Mouse (Mus musculus) heart, embryonic 12.5 days (tissue): Measurements from ENCODE around the gene Lif. TPM values are rescaled to one million over a fixed set of nuclear protein-coding genes. Genes with fewer than 3 reads are reported as not detected.
A peak's percentile ranks its signal among the peaks of the same experiment; 100 is the strongest.

Experiments used
- ATAC-seq: fragments of 200-750 bp; cut with Nextera tagmentation; 2 replicates; pipeline ENCODE4 v1.8.0; 2017; ENCODE audit warnings: moderate TSS enrichment, moderate library complexity; ENCODE audit not compliant: insufficient number of reproducible peaks, low FRiP score
- H3K27ac ChIP-seq: fragments of 300-500 bp; sonication (generic); 2 replicates; pipeline ENCODE4 v1.5.1; 2016; ENCODE audit warnings: mild to moderate bottlenecking, moderate library complexity; ENCODE audit not compliant: poor library complexity, severe bottlenecking
- H3K27me3 ChIP-seq: fragments of 300-500 bp; sonication (generic); replicated peaks from 2 replicates; pipeline ENCODE4 v1.6.1; 2016; ENCODE audit warnings: mild to moderate bottlenecking, moderate library complexity
- H3K36me3 ChIP-seq: fragments of 300-500 bp; sonication (generic); 2 replicates; pipeline ENCODE4 v1.6.1; 2016; ENCODE audit warnings: mild to moderate bottlenecking, moderate library complexity
- H3K4me1 ChIP-seq: fragments of 300-500 bp; sonication (generic); replicated peaks from 2 replicates; pipeline ENCODE4 v1.6.1; 2016; ENCODE audit warnings: mild to moderate bottlenecking
- H3K4me2 ChIP-seq: fragments of 300-500 bp; sonication (generic); 2 replicates; pipeline ENCODE4 v1.6.1; 2016; ENCODE audit warnings: mild to moderate bottlenecking, moderate library complexity
- H3K4me3 ChIP-seq: fragments of 300-500 bp; sonication (generic); 2 replicates; pipeline ENCODE4 v1.5.1; 2016; ENCODE audit warnings: mild to moderate bottlenecking
- H3K9ac ChIP-seq: fragments of 300-500 bp; sonication (generic); 2 replicates; pipeline ENCODE4 v1.6.1; 2016; ENCODE audit warnings: mild to moderate bottlenecking, moderate library complexity
- H3K9me3 ChIP-seq: fragments of 300-500 bp; sonication (generic); replicated peaks from 2 replicates; pipeline ENCODE4 v1.6.1; 2016; ENCODE audit warnings: mild to moderate bottlenecking, moderate library complexity
- WGBS: fragments of 180-500 bp; shearing (Covaris S2); methylation state at CpG from one replicate; pipeline ENCODE4 v1.1.7; 2016; 5-methylcytosine and 5-hydroxymethylcytosine counted together
- polyA plus RNA-seq: library from polyadenylated mRNA; unstranded; fragments of >200 nt; fragmentation: Nextera tagmentation; extraction: Ambion mirVana; gene quantifications from 2 replicates; pipeline ENCODE4 v1.2.1, GENCODE M21; 2016

Lif gene
- polyA plus RNA-seq, 1 experiment from 2014 or later = 0.63 TPM

DNA sequence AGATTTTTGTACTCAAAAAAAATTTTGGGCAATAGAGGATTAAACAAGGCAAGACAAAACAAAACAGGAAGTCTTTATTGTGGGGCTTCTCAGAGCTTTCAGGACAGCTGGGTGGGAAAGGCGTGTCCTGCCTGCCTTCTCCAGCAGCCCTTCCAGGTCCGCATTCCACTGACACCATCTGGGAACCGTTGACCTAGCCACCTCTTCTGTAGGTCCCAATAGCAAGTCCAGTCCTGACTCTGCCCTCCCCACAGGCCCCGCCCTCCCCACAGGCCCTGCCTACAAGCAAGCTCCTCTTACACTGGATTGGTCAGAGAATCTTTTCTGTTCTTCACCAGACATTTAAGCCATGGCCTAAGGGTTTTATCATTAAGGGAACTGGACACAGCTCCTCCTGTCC, 26.3 kb downstream of the Lif start:
- 20% methylated on average over 4 of the region's 4 CpGs for WGBS
- H3K4me3 ChIP-seq = no peak overlapping the region
- peaks cover 14% of the 10 kb centered on the region for H3K4me1 ChIP-seq
- no peak overlapping the region for H3K27ac ChIP-seq
- no peaks in the 10 kb centered on the region for H3K9me3 ChIP-seq
- no peak overlapping the region for H3K4me2 ChIP-seq
- 0 out of 2 replicates have a peak, but pooled peaks cover 4% of the 10 kb centered on the region for H3K27me3 ChIP-seq
- H3K36me3 ChIP-seq = no peaks in the 10 kb centered on the region
- peak; percentile 49; the same call in 1 of the 2 replicates for ATAC-seq
- H3K9ac ChIP-seq = no peak overlapping the region

DNA sequence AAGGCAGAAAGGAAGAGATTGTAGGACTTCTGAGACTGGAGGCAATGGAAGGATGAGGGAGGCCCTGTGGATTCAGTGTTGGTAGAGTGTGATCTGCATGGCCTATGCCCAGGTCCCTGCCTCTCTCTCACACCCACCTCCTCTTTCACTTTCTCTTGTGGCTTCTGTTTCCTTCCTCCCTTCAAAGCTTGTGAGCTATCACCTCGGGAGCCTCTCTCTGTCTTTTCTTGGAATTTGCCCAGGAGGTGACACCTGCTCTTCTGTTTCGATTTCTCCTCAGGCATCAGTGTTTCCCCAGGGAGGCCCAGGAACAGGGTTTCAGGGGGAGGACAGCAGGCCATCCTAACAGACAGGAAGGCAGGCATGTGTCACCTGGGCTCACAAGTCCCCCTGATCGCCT, 31.9 kb downstream of the Lif start:
- H3K27me3 ChIP-seq = peaks cover 12% of the 10 kb centered on the region; the same call in 1 of the 2 replicates
- no peak overlapping the region for H3K4me2 ChIP-seq
- H3K9ac ChIP-seq = no peak overlapping the region
- H3K27ac ChIP-seq = no peak overlapping the region
- H3K36me3 ChIP-seq = no peaks in the 10 kb centered on the region
- ATAC-seq = no peak
- 50% methylated on average over 3 of the region's 3 CpGs for WGBS
- no peak overlapping the region for H3K4me3 ChIP-seq
- H3K9me3 ChIP-seq = no peaks in the 10 kb centered on the region
- peaks cover 26% of the 10 kb centered on the region for H3K4me1 ChIP-seq

DNA sequence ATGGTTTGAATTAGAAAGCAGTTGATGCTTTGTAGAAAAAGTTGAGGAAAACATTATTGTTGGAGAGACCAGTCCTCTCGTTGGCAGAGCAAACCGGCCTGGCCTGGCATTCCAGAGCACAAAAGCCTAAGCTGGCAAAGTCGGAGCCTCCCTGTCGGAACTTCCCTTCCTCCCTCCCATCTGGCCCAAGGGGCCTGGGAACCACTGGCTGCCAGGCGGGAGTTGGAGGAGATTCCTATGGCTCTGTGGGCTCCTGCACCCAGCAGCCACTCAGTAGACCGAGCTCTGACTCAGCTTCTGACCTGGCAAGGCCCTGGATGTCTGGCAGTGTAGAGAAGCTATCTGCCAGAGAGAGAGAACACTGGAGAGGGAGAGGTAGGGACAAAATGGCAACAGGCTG, 34.3 kb downstream of the Lif start:
- H3K27me3 ChIP-seq = peaks cover 12% of the 10 kb centered on the region; the same call in 1 of the 2 replicates
- no peak for ATAC-seq
- peaks cover 41% of the 10 kb centered on the region for H3K4me1 ChIP-seq
- H3K4me2 ChIP-seq = no peak overlapping the region
- no peak overlapping the region for H3K27ac ChIP-seq
- H3K9me3 ChIP-seq = no peaks in the 10 kb centered on the region
- H3K4me3 ChIP-seq = no peak overlapping the region
- H3K9ac ChIP-seq = no peak overlapping the region
- H3K36me3 ChIP-seq = no peaks in the 10 kb centered on the region
- WGBS = 72% methylated on average over 6 of the region's 6 CpGs

DNA sequence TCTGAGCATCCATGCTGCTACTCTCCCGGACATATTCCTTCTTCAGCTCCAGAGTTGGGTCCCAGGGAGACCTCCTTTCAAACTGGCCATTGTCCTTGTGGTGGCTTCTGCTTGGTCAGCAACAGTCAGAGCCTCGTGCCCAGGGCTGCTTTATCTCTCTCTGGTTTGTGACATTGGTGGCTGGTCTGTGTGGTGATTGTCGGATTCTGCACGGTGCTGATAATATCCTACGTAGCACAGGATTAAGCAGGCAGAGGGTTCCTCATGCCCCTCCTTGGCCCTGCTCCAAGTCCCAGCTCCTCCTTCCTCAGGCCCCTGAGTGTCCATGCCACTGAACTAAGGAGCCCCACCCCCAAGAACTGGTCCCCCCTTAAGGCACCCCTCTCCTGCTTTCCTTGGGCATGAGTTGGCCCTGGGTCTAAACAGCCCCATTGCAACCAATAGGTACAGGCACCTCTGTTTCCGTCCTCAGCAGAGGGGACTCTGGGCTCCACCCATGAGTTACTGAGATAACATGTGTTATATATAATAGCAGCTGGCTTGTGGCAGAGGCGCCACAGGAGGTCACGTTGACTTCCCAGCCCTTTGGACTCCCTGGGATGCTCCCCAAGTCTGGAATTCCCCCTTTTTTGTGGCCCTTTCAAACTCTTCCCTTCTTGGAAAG, 35.0 kb downstream of the Lif start:
- no peak overlapping the region for H3K9ac ChIP-seq
- no peak for ATAC-seq
- H3K36me3 ChIP-seq = no peaks in the 10 kb centered on the region
- H3K4me1 ChIP-seq = peaks cover 48% of the 10 kb centered on the region
- no peak overlapping the region for H3K4me2 ChIP-seq
- WGBS = 20% methylated on average over 8 of the region's 8 CpGs
- no peak overlapping the region for H3K4me3 ChIP-seq
- H3K9me3 ChIP-seq = no peaks in the 10 kb centered on the region
- H3K27me3 ChIP-seq = peaks cover 12% of the 10 kb centered on the region; the same call in 1 of the 2 replicates
- no peak overlapping the region for H3K27ac ChIP-seq

DNA sequence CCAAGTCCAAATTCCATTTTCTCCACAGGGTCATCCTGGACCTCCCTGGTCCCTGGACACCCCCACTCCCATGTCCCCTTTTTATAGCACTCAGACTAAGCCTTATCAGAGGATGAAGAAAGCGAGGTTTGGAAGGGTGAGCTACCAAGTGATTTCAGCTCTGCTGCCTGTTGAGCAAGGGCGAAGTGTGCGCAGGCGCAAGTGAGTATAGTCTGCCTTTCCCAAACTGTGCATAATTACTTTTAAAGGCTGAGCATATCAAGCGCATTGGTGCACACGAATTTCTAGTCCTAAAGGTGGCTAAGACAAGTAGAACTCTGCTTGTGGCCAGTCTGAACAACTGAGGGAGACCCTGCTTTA, 35.5 kb downstream of the Lif start:
- Histone ChIP-seq H3K9me3 (no peaks in the 10 kb centered on the region), H3K9ac (no peak overlapping the region), H3K27ac (no peak overlapping the region), H3K4me1 (peaks cover 53% of the 10 kb centered on the region), H3K4me3 (no peak overlapping the region), H3K4me2 (no peak overlapping the region), H3K36me3 (no peaks in the 10 kb centered on the region), H3K27me3 (peaks cover 10% of the 10 kb centered on the region; the same call in 1 of the 2 replicates)
- WGBS = 78% methylated on average over 6 of the region's 6 CpGs
- ATAC-seq = no peak

DNA sequence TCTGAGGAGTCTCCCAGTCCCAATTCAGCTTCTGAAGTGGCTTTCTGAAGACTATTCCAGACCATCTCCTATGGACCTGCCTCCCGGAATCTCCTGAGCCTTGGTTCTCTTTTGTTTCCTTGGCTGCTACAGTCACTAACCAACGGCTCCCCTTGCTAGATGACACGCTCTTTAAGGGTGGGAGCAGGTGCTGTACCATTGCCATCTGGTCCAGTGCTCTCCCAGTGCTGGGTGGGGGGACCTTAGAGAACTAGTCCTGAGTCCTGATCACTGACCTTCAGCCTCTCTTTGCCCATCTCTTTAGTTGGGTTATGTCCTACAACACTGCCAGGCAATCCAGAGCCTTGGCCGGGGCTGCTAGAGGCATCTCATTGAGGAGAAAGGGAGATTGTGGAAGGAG, 36.1 kb downstream of the Lif start:
- H3K9ac ChIP-seq = no peak overlapping the region
- ATAC-seq = no peak
- 87% methylated on average over 4 of the region's 4 CpGs for WGBS
- no peak overlapping the region for H3K4me3 ChIP-seq
- H3K4me2 ChIP-seq = no peak overlapping the region
- H3K27me3 ChIP-seq = peaks cover 8% of the 10 kb centered on the region; the same call in 1 of the 2 replicates
- H3K4me1 ChIP-seq = peaks cover 56% of the 10 kb centered on the region
- H3K27ac ChIP-seq = no peak overlapping the region
- no peaks in the 10 kb centered on the region for H3K9me3 ChIP-seq
- no peaks in the 10 kb centered on the region for H3K36me3 ChIP-seq

DNA sequence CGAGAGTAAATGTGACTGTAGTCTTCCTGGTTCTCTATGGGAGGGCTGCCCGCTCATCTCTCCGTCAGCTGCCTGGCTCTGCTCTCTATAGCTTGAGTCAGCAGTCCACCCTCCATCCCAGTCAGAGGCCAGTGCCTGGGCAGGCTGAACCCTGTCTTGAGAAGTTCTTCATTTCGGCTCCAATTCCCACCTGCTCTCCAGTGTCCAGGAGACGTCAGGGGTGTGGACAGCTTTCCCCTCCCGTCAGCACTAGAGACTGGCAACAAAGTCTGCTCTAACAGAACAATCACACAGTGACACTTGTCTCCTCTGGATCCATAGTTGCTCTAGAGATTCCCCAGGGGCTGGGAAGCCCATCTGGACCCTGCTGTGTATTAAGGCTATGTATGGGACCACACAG, 36.7 kb downstream of the Lif start:
- Histone ChIP-seq H3K4me1 (peaks cover 62% of the 10 kb centered on the region), H3K4me2 (no peak overlapping the region), H3K9me3 (no peaks in the 10 kb centered on the region), H3K27ac (no peak overlapping the region), H3K27me3 (peaks cover 8% of the 10 kb centered on the region; the same call in 1 of the 2 replicates), H3K4me3 (no peak overlapping the region), H3K9ac (no peak overlapping the region), H3K36me3 (no peaks in the 10 kb centered on the region)
- ATAC-seq = no peak
- WGBS = 66% methylated on average over 6 of the region's 6 CpGs

DNA sequence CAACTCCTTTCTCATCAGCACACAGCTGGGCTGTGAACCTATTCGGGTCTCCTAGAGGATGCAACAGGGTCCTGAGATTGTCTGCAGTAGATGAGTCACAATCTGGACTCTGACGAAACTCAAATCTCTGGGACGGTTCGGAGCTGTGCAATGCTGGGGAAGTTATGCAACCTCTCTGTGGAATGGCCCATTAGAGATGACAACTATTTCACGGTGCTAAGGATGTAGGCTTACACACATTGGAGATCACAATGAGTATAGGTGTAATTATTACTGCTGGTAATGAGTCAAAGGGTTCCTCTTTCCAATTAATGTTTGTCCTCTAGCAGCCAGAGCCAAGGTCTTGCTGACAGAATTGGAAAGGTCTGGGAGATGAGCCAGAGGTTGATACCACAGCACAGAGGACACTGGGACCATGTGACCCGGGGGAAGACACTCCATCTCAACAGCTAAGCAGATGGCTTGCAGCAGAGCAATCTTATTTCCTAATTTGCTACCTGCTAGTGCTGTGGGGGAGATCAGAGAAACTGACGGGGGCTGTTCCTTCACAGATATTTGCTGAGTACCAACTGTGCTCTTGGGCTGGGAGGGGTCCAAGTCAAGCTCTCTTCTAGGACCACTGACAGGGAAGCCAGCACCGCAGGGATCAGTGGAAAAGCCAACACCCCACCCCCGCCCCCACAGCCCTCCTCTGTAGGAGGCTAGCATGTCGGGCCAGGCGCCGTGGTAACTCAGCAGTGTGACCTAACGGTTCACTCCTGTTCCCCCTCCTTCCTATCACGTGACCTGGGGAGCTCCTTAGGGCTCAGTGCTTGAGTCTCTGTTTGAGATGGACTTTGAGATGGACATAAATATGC, 37.4 kb downstream of the Lif start:
- H3K27me3 ChIP-seq = peaks cover 6% of the 10 kb centered on the region; the same call in 1 of the 2 replicates
- H3K9me3 ChIP-seq = no peaks in the 10 kb centered on the region
- H3K4me3 ChIP-seq = no peak overlapping the region
- no peak overlapping the region for H3K9ac ChIP-seq
- H3K36me3 ChIP-seq = no peaks in the 10 kb centered on the region
- no peak for ATAC-seq
- 32% methylated on average over 14 of the region's 14 CpGs for WGBS
- H3K27ac ChIP-seq = peak overlapping the region; percentile 28; the same call in 1 of the 2 replicates
- no peak overlapping the region for H3K4me2 ChIP-seq
- peaks cover 69% of the 10 kb centered on the region for H3K4me1 ChIP-seq

DNA sequence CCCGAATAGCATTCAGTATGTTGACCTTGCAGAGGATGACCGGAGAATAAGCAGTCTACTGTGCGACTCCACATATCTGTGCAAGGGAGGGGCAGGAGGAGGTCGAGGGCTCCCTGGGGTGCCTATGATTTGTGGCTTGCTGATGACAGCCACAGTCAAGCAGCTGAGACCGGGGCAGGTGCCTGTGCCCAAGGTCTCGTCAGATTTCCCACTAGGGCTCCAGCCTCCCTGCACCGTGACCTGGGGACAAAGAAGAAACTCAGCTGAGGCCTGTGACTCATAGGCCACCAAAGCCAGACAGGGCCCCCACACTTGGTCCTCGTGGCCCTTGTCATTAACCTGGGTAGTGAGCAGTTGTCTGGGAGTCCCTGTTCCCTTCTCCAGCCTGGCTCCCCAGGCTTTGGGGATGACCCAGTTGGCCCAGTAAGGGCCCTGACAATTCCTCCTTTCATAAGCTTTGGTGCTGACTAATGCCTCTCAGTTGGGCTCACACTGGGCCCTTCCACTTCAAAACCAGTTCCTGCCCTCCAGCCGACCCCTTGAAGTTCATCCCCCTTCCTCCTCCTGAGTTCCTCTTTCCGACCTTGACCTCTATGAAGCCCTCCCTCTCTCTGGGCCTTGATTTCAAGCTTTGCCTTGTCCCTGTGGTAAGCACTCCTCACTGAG, 39.4 kb downstream of the Lif start:
- WGBS = 36% methylated on average over 10 of the region's 10 CpGs
- H3K4me2 ChIP-seq = no peak overlapping the region
- ATAC-seq = peak; percentile 51; the same call in 1 of the 2 replicates

DNA sequence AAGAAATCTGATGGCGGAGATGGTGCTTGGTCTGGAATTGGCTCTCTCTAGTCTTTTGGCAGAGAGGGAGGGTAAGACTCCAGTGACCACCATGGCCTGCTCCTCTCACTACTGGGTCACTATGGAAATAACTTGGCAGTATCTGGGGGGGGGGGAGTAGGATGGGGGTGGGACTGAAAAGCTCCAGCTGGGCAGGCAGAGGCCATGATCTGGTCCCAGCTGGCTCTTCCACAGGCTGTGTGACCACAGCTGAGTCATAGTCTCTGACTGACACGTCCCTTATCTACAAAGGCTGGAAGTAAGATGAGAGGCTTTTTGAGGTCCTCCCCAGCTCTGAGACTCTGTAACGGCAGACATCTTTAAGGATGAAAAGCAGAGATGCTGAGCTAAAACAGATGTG, 40.4 kb downstream of the Lif start:
- H3K9ac ChIP-seq = no peak overlapping the region
- no peak for ATAC-seq
- peaks cover 74% of the 10 kb centered on the region for H3K4me1 ChIP-seq
- 39% methylated on average over 3 of the region's 3 CpGs for WGBS
- H3K27me3 ChIP-seq = peaks cover 5% of the 10 kb centered on the region; the same call in 1 of the 2 replicates
- no peak overlapping the region for H3K27ac ChIP-seq
- H3K36me3 ChIP-seq = no peaks in the 10 kb centered on the region
- H3K9me3 ChIP-seq = no peaks in the 10 kb centered on the region
- no peak overlapping the region for H3K4me2 ChIP-seq
- no peak overlapping the region for H3K4me3 ChIP-seq

More for the DNA sequence above, 39.4 kb downstream of the Lif start:
- no peaks in the 10 kb centered on the region for H3K36me3 ChIP-seq
- H3K27me3 ChIP-seq = peaks cover 5% of the 10 kb centered on the region; the same call in 1 of the 2 replicates
- H3K4me3 ChIP-seq = no peak overlapping the region
- no peaks in the 10 kb centered on the region for H3K9me3 ChIP-seq
- no peak overlapping the region for H3K9ac ChIP-seq
- H3K27ac ChIP-seq = peak overlapping the region; percentile 65
- peaks cover 74% of the 10 kb centered on the region for H3K4me1 ChIP-seq

DNA sequence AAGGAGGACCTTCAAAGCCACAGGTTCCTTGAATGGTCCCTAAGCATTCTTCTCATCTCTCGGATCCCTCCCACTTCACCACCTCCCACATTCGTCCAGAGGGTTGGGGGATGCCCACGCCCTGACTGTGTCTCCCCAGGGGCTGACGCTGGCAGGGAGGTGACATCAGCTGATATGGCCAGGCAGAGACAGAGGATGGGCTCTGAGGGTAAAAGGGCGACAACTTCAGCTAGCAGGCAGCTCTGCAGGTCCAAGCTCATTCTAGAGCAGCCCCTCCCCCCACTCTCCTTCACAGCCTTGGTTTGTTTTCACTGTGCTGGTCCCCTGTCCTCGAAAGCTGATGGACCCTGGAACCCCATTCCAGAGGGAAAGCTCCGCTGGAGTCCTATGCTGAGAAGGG, 41.3 kb downstream of the Lif start:
- peaks cover 79% of the 10 kb centered on the region for H3K4me1 ChIP-seq
- H3K9ac ChIP-seq = no peak overlapping the region
- H3K9me3 ChIP-seq = no peaks in the 10 kb centered on the region
- no peak overlapping the region for H3K4me3 ChIP-seq
- ATAC-seq = no peak
- H3K36me3 ChIP-seq = no peaks in the 10 kb centered on the region
- WGBS = 15% methylated on average over 7 of the region's 7 CpGs
- peak overlapping the region; percentile 31; the same call in 1 of the 2 replicates for H3K4me2 ChIP-seq
- H3K27me3 ChIP-seq = peaks cover 4% of the 10 kb centered on the region; the same call in 1 of the 2 replicates
- peak overlapping the region; percentile 73 for H3K27ac ChIP-seq
